Mouse (Mus musculus): ENCODE measurements around the gene Rdx. TPM values are rescaled to one million over a fixed set of nuclear protein-coding genes. Genes with fewer than 3 reads are reported as not detected.

Gene Rdx
- 356 TPM for polyA plus RNA-seq (2014; fragmentation: Illumina TruSeq; extraction: RNeasy Lipid Tissue Mini Kit (QIAGEN cat#74804); ENCODE audit: low read depth, low replicate concordance)

DNA sequence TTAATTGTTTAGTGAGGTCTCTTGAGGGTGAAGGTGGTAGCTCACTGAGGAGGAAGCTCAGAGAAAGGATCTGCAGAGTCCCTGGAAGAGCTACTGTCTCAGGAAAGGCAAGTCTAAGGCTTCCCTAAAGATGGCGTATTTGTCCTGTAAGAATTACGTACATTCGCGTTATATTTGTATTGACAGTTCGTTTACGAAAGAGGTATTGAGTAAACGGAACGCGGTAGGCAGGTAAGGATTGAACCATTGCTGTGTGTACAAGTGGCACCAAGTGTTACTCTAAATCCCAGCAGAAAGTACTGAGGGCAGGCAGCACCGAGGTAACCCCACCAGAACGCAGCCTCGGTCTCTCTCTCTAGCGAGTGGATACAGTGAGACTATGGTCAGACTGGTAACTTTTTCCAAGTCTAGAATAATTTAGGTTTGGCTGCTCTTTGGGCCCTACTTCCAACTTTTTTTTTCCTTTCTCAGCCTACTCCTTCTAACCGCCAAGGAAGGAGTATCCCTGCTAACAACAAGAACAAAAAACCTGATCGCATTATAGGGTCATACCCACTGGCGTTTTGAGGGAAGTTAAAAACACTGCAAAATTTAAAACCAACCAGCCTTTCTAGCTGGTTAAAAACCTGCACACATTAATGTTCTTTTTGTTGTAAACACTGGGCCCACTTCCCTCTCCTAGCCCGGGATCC, at the start of gene Rdx:
Gene Rdx (plus strand): TSS at position 45 of the 692 bp plus-strand sequence.

Other genes starting within 250 kb of the Rdx start
- gene Fdx1, start 83.6 kb upstream of the Rdx start, polyA plus RNA-seq (2014; fragmentation: Illumina TruSeq; extraction: RNeasy Lipid Tissue Mini Kit (QIAGEN cat#74804); ENCODE audit: low read depth, low replicate concordance): 74.2 TPM
- gene Zc3h12c, start 121.4 kb downstream of the Rdx start, polyA plus RNA-seq (2014; fragmentation: Illumina TruSeq; extraction: RNeasy Lipid Tissue Mini Kit (QIAGEN cat#74804); ENCODE audit: low read depth, low replicate concordance): 30.5 TPM

Measured in kidney, adult 10 weeks (tissue).